Mouse (Mus musculus): ENCODE measurements at regions not wholly inside any gene's neighbourhood (a gene's known extent, or its start where the extent isn't known, plus 50 kb on each side); places are given as distances from the start of the nearest gene placed in this dataset.

DNA sequence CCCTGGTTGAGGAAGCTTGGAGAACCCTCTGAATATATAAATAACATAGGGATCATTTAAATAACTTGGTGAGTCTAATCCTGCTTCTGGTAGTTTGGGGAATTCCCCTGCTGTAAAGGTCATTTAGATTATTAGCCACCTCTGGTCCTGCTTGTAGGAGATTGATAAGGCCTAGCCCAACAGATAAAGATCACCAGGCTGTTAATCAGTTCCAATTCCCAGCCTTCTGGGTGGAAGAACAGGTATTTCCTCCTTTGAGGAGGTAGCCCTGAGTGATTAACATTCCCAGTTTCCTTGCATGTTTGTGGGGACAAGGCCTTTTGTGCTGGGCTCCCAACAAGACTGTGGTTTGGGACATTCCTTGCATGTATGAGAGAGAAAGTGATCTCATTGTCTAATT is 79.7 kb upstream of the Ube2e3 start:
- TF ChIP-seq CTCF (IDR thresholded peaks at IDR 0.05; ENCODE audit: extremely low read depth, insufficient read length, insufficient replicate concordance, low read depth, low read length) (no peak), POLR2A (IDR thresholded peaks at IDR 0.05; ENCODE audit: low read depth, low read length) (no peak)

Data from small intestine, adult 2 months (tissue).